Mouse (Mus musculus): ENCODE data around the gene Napepld. TPM values are rescaled to one million over a fixed set of nuclear protein-coding genes. Genes with fewer than 3 reads are reported as not detected.
A peak's percentile ranks its signal among the peaks of the same experiment; 100 is the strongest.
"Not testable (repeated sequence)": the region's sequence is repeated elsewhere in the genome, so short reads cannot be mapped to it uniquely, and the experiment has no call there.

Napepld gene
- total RNA-seq, 4 experiments from 2014 or later: 5.0 to 7.0 (median 6.8) TPM

GRCm38 (mm10) chr5:21667191-21668137 is 33.7 kb downstream of the Napepld start:
- DNase-seq (ENCODE audit: low spot score): no peak

- DNase-seq (ENCODE audit: low spot score): no peak
These were observed 38.1 kb downstream of the Napepld start for GRCm38 (mm10) chr5:21663081-21663480.

GRCm38 (mm10) chr5:21660850-21661249 is 40.3 kb downstream of the Napepld start:
- DNase-seq (ENCODE audit: low spot score): no peak

GRCm38 (mm10) chr5:21658623-21659395 is 42.4 kb downstream of the Napepld start:
- DNase-seq (ENCODE audit: low spot score): peak; percentile 79

GRCm38 (mm10) chr5:21658038-21658437 is 43.2 kb downstream of the Napepld start:
- DNase-seq (ENCODE audit: low spot score): no peak

- no peak for DNase-seq (ENCODE audit: low spot score)
These were observed 44.3 kb downstream of the Napepld start for GRCm38 (mm10) chr5:21656912-21657311.

- DNase-seq (ENCODE audit: low spot score): no peak
These were observed 49.1 kb downstream of the Napepld start for GRCm38 (mm10) chr5:21651885-21652612.

GRCm38 (mm10) chr5:21650736-21651135 is 50.5 kb downstream of the Napepld start:
- DNase-seq (ENCODE audit: low spot score): no peak

- no peak for DNase-seq (ENCODE audit: low spot score)
These were observed 55.1 kb downstream of the Napepld start for GRCm38 (mm10) chr5:21646133-21646491.

GRCm38 (mm10) chr5:21645439-21646132 is 55.6 kb downstream of the Napepld start, which contains the start of the genes Fbxl13 and Armc10:
TSS of gene Fbxl13 (minus strand) at chr5:21645634.
TSS of gene Armc10 (plus strand) at chr5:21645813.
- peak; percentile 87 for DNase-seq (ENCODE audit: low spot score)

- no peak for DNase-seq (ENCODE audit: low spot score)
These were observed 56.2 kb downstream of the Napepld start for GRCm38 (mm10) chr5:21644891-21645438.

GRCm38 (mm10) chr5:21643606-21644005 is 57.6 kb downstream of the Napepld start:
- DNase-seq (ENCODE audit: low spot score): no peak

- DNase-seq (ENCODE audit: low spot score): peak; percentile 3
These were observed 60.2 kb downstream of the Napepld start for GRCm38 (mm10) chr5:21640961-21641360.

- DNase-seq (ENCODE audit: low spot score): no peak
These were observed 75.3 kb downstream of the Napepld start for GRCm38 (mm10) chr5:21625916-21626315.

- no peak for DNase-seq (ENCODE audit: low spot score)
These were observed 84.7 kb downstream of the Napepld start for GRCm38 (mm10) chr5:21616450-21617009.

GRCm38 (mm10) chr5:21614299-21614698 is 86.9 kb downstream of the Napepld start:
- not testable (repeated sequence) for DNase-seq (ENCODE audit: low spot score)

Measured in heart, adult 8-10 months (tissue).